Mouse (Mus musculus): ENCODE measurements around the gene Gm5136. TPM values are rescaled to one million over a fixed set of nuclear protein-coding genes. Genes with fewer than 3 reads are reported as not detected.

The Gm5136 gene
- 0.34 TPM in 1 of 2 replicates, not detected in the other for polyA plus RNA-seq (2015; fragmentation: Nextera tagmentation; extraction: Ambion mirVana)

- no peak within 1 kb of the TSS for H3K4me3 ChIP-seq (replicated peaks; ENCODE audit: low read length)
- no peaks in the 10 kb centered on the region for H3K9me3 ChIP-seq (ENCODE audit: control insufficient read depth, low read length)
- no peaks in the 10 kb centered on the region for H3K36me3 ChIP-seq (ENCODE audit: control insufficient read depth, insufficient read depth)
- no peak for ATAC-seq
- no peaks in the 10 kb centered on the region for H3K27me3 ChIP-seq (replicated peaks; ENCODE audit: control insufficient read depth, insufficient read depth, low read length)
- peaks cover 6% of the 10 kb centered on the region for H3K4me1 ChIP-seq (replicated peaks; ENCODE audit: control insufficient read depth, insufficient read depth, low read length)
- no peak within 1 kb of the TSS for H3K4me2 ChIP-seq (ENCODE audit: low read length)
- H3K9ac ChIP-seq (replicated peaks; ENCODE audit: low read depth, low read length), result no peak within 1 kb of the TSS
- WGBS, result 95% methylated on average over 9 of the region's 9 CpGs
- no peak within 1 kb of the TSS for H3K27ac ChIP-seq (ENCODE audit: low read length)
These were observed at the start of gene Gm5136 for GRCm38 (mm10) chr10:108699946-108700345. Gene Gm5136, minus strand, starts transcription at chr10:108700160.

DNA sequence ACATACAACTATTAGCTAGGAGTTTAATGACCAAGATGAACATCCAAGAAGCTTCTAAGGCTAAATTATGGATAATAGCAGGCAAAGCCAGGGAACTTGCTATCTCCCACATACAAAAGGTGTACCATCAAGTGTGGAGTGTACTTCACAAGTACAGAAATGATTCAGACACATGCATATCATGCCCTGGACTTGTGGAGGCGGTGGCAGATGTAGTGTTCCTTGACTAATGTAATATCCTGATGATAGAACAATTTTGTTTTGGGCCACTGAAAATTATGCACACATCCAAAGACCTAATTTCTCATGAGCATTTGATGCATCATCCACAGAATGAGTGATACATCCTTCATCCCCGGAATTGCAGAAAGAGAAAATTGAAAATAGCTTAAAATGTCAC is 43.8 kb upstream of the Gm5136 start:
- 92% methylated on average over 2 of the region's 2 CpGs for WGBS
- Histone ChIP-seq H3K4me3 (replicated peaks; ENCODE audit: low read length) (no peak overlapping the region), H3K9me3 (ENCODE audit: control insufficient read depth, low read length) (no peaks in the 10 kb centered on the region), H3K36me3 (ENCODE audit: control insufficient read depth, insufficient read depth) (no peaks in the 10 kb centered on the region), H3K4me2 (ENCODE audit: low read length) (no peak overlapping the region), H3K9ac (replicated peaks; ENCODE audit: low read depth, low read length) (no peak overlapping the region), H3K27ac (ENCODE audit: low read length) (no peak overlapping the region), H3K27me3 (replicated peaks; ENCODE audit: control insufficient read depth, insufficient read depth, low read length) (no peaks in the 10 kb centered on the region), H3K4me1 (replicated peaks; ENCODE audit: control insufficient read depth, insufficient read depth, low read length) (no peaks in the 10 kb centered on the region)
- no peak for ATAC-seq

DNA sequence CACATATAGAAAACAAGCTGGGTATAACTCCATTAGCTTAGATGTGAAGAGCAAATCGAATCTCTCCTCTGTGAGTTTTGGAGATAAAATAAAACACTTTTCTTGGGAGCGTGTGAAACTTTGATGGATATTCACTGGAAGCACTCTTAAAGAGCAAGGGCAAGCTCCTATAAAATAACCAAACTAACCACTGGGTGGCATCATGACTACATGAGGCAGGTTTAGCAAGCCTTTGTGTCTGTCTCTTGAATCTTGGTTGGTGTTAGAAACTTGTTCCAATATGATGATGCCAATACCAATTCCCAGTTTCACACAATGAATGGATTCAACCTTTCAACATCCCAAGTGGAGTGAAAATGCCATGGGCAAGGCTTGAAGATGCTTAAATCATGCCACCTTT is 34.0 kb upstream of the Gm5136 start:
- no peaks in the 10 kb centered on the region for H3K36me3 ChIP-seq (ENCODE audit: control insufficient read depth, insufficient read depth)
- H3K4me1 ChIP-seq (replicated peaks; ENCODE audit: control insufficient read depth, insufficient read depth, low read length), result no peaks in the 10 kb centered on the region
- no peak overlapping the region for H3K4me2 ChIP-seq (ENCODE audit: low read length)
- peaks cover 2% of the 10 kb centered on the region; the same call in 1 of the 2 replicates for H3K9me3 ChIP-seq (ENCODE audit: control insufficient read depth, low read length)
- no peak overlapping the region for H3K9ac ChIP-seq (replicated peaks; ENCODE audit: low read depth, low read length)
- no peak overlapping the region for H3K27ac ChIP-seq (ENCODE audit: low read length)
- peak; percentile 64; the same call in 1 of the 2 replicates for ATAC-seq
- H3K4me3 ChIP-seq (replicated peaks; ENCODE audit: low read length), result no peak overlapping the region
- 76% methylated on average over 2 of the region's 2 CpGs for WGBS
- no peaks in the 10 kb centered on the region for H3K27me3 ChIP-seq (replicated peaks; ENCODE audit: control insufficient read depth, insufficient read depth, low read length)

GRCm38 (mm10) chr10:108728961-108729360 is 29.0 kb upstream of the Gm5136 start:
- H3K9ac ChIP-seq (replicated peaks; ENCODE audit: low read depth, low read length), result no peak overlapping the region
- ATAC-seq, result no peak
- 56% methylated on average over 8 of the region's 8 CpGs for WGBS

GRCm38 (mm10) chr10:108726391-108726790 is 26.4 kb upstream of the Gm5136 start:
- Histone ChIP-seq H3K9ac (replicated peaks; ENCODE audit: low read depth, low read length) (no peak overlapping the region), H3K9me3 (ENCODE audit: control insufficient read depth, low read length) (no peaks in the 10 kb centered on the region), H3K27ac (ENCODE audit: low read length) (no peak overlapping the region), H3K36me3 (ENCODE audit: control insufficient read depth, insufficient read depth) (no peaks in the 10 kb centered on the region), H3K27me3 (replicated peaks; ENCODE audit: control insufficient read depth, insufficient read depth, low read length) (no peaks in the 10 kb centered on the region), H3K4me3 (replicated peaks; ENCODE audit: low read length) (no peak overlapping the region), H3K4me1 (replicated peaks; ENCODE audit: control insufficient read depth, insufficient read depth, low read length) (no peaks in the 10 kb centered on the region), H3K4me2 (ENCODE audit: low read length) (no peak overlapping the region)
- ATAC-seq, result no peak
- WGBS, result 82% methylated on average over 4 of the region's 4 CpGs

More at GRCm38 (mm10) chr10:108728961-108729360, 29.0 kb upstream of the Gm5136 start:
- Histone ChIP-seq H3K36me3 (ENCODE audit: control insufficient read depth, insufficient read depth) (no peaks in the 10 kb centered on the region), H3K9me3 (ENCODE audit: control insufficient read depth, low read length) (peaks cover 2% of the 10 kb centered on the region; the same call in 1 of the 2 replicates), H3K27ac (ENCODE audit: low read length) (no peak overlapping the region), H3K4me1 (replicated peaks; ENCODE audit: control insufficient read depth, insufficient read depth, low read length) (no peaks in the 10 kb centered on the region), H3K4me2 (ENCODE audit: low read length) (no peak overlapping the region), H3K27me3 (replicated peaks; ENCODE audit: control insufficient read depth, insufficient read depth, low read length) (no peaks in the 10 kb centered on the region), H3K4me3 (replicated peaks; ENCODE audit: low read length) (no peak overlapping the region)

DNA sequence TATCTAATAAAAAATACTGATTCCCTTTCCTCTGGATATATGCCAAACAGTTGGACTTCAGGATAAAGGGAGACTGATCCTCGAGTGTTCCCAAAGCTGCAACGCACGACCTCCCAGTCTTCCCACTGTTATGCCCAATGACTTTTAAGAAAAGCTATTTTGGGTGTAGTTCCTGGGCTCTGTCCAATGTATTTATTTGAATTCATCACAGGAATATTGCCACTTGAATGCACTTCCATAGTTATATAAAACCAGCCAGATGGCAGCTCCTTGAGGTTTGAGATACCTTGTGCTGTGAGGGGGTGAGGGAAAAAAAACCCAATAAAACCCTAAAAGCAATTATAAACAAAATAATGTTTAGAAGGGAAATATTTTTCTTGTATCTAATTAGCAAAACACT is 24.9 kb upstream of the Gm5136 start:
- ATAC-seq, result no peak
- no peaks in the 10 kb centered on the region for H3K27me3 ChIP-seq (replicated peaks; ENCODE audit: control insufficient read depth, insufficient read depth, low read length)
- H3K27ac ChIP-seq (ENCODE audit: low read length), result no peak overlapping the region
- no peak overlapping the region for H3K9ac ChIP-seq (replicated peaks; ENCODE audit: low read depth, low read length)
- H3K36me3 ChIP-seq (ENCODE audit: control insufficient read depth, insufficient read depth), result no peaks in the 10 kb centered on the region
- 63% methylated on average over 3 of the region's 3 CpGs for WGBS
- no peaks in the 10 kb centered on the region for H3K9me3 ChIP-seq (ENCODE audit: control insufficient read depth, low read length)
- H3K4me1 ChIP-seq (replicated peaks; ENCODE audit: control insufficient read depth, insufficient read depth, low read length), result no peaks in the 10 kb centered on the region
- no peak overlapping the region for H3K4me2 ChIP-seq (ENCODE audit: low read length)
- no peak overlapping the region for H3K4me3 ChIP-seq (replicated peaks; ENCODE audit: low read length)

- 46% methylated on average over 5 of the region's 5 CpGs for WGBS
- Histone ChIP-seq H3K27me3 (replicated peaks; ENCODE audit: control insufficient read depth, insufficient read depth, low read length) (no peaks in the 10 kb centered on the region), H3K4me1 (replicated peaks; ENCODE audit: control insufficient read depth, insufficient read depth, low read length) (0 out of 2 replicates have a peak, but pooled peaks cover 2% of the 10 kb centered on the region), H3K4me2 (ENCODE audit: low read length) (0 out of 2 replicates have a peak overlapping the region, but pooled peaks have one; percentile 4), H3K36me3 (ENCODE audit: control insufficient read depth, insufficient read depth) (no peaks in the 10 kb centered on the region), H3K4me3 (replicated peaks; ENCODE audit: low read length) (no peak overlapping the region), H3K9me3 (ENCODE audit: control insufficient read depth, low read length) (no peaks in the 10 kb centered on the region), H3K27ac (ENCODE audit: low read length) (no peak overlapping the region), H3K9ac (replicated peaks; ENCODE audit: low read depth, low read length) (no peak overlapping the region)
- peak; percentile 85 for ATAC-seq
These were observed 10.6 kb upstream of the Gm5136 start for GRCm38 (mm10) chr10:108710514-108710913.

- no peaks in the 10 kb centered on the region for H3K27me3 ChIP-seq (replicated peaks; ENCODE audit: control insufficient read depth, insufficient read depth, low read length)
- H3K4me2 ChIP-seq (ENCODE audit: low read length), result no peak overlapping the region
- peaks cover 6% of the 10 kb centered on the region for H3K4me1 ChIP-seq (replicated peaks; ENCODE audit: control insufficient read depth, insufficient read depth, low read length)
- no peaks in the 10 kb centered on the region for H3K9me3 ChIP-seq (ENCODE audit: control insufficient read depth, low read length)
- H3K36me3 ChIP-seq (ENCODE audit: control insufficient read depth, insufficient read depth), result no peaks in the 10 kb centered on the region
- WGBS, result 77% methylated on average over 3 of the region's 3 CpGs
- ATAC-seq, result no peak
- no peak overlapping the region for H3K4me3 ChIP-seq (replicated peaks; ENCODE audit: low read length)
- H3K9ac ChIP-seq (replicated peaks; ENCODE audit: low read depth, low read length), result no peak overlapping the region
- H3K27ac ChIP-seq (ENCODE audit: low read length), result no peak overlapping the region
These were observed 5.7 kb upstream of the Gm5136 start for GRCm38 (mm10) chr10:108705658-108706057.

GRCm38 (mm10) chr10:108701361-108702128 is 1.6 kb upstream of the Gm5136 start:
- H3K36me3 ChIP-seq (ENCODE audit: control insufficient read depth, insufficient read depth), result no peaks in the 10 kb centered on the region
- WGBS, result 6% methylated on average over 14 of the region's 14 CpGs
- peak overlapping the region; percentile 37 for H3K4me2 ChIP-seq (ENCODE audit: low read length)
- peak overlapping the region; percentile 63; the same call in 1 of the 2 replicates for H3K27ac ChIP-seq (ENCODE audit: low read length)
- H3K27me3 ChIP-seq (replicated peaks; ENCODE audit: control insufficient read depth, insufficient read depth, low read length), result no peaks in the 10 kb centered on the region
- no peaks in the 10 kb centered on the region for H3K9me3 ChIP-seq (ENCODE audit: control insufficient read depth, low read length)
- ATAC-seq, result peak; percentile 70
- no peak overlapping the region; the same call in 1 of the 2 replicates for H3K9ac ChIP-seq (replicated peaks; ENCODE audit: low read depth, low read length)
- H3K4me3 ChIP-seq (replicated peaks; ENCODE audit: low read length), result no peak overlapping the region
- H3K4me1 ChIP-seq (replicated peaks; ENCODE audit: control insufficient read depth, insufficient read depth, low read length), result peaks cover 6% of the 10 kb centered on the region
